Mouse (Mus musculus) liver, embryonic 14.5 days (tissue): ENCODE measurements around the gene Disp3.

Source experiments
- CTCF ChIP-seq: IDR thresholded peaks from 2 replicates; pipeline ENCODE4 v1.5.1; 2016; ENCODE audit warnings: antibody characterized with exemption, low read depth, control low read depth
- EP300 ChIP-seq: IDR thresholded peaks from 2 replicates; pipeline ENCODE4 v1.6.1; 2016; ENCODE audit warnings: antibody characterized with exemption, low read depth

GRCm38 (mm10) chr4:148259941-148260340 is 27.8 kb downstream of the Disp3 start:
- TF ChIP-seq CTCF: no peak
- no peak for TF ChIP-seq EP300
